Mouse (Mus musculus) stomach, postnatal 0 days (tissue): Measurements from ENCODE around the gene Adnp.

Experiments
- CTCF ChIP-seq: IDR thresholded peaks from 2 replicates; pipeline ENCODE4 v1.5.1; 2016; ENCODE audit warnings: antibody characterized with exemption, low read depth, mild to moderate bottlenecking, moderate library complexity
- EP300 ChIP-seq: optimal IDR thresholded peaks from 2 replicates; pipeline ENCODE3; 2016; ENCODE audit warnings: antibody characterized with exemption

DNA sequence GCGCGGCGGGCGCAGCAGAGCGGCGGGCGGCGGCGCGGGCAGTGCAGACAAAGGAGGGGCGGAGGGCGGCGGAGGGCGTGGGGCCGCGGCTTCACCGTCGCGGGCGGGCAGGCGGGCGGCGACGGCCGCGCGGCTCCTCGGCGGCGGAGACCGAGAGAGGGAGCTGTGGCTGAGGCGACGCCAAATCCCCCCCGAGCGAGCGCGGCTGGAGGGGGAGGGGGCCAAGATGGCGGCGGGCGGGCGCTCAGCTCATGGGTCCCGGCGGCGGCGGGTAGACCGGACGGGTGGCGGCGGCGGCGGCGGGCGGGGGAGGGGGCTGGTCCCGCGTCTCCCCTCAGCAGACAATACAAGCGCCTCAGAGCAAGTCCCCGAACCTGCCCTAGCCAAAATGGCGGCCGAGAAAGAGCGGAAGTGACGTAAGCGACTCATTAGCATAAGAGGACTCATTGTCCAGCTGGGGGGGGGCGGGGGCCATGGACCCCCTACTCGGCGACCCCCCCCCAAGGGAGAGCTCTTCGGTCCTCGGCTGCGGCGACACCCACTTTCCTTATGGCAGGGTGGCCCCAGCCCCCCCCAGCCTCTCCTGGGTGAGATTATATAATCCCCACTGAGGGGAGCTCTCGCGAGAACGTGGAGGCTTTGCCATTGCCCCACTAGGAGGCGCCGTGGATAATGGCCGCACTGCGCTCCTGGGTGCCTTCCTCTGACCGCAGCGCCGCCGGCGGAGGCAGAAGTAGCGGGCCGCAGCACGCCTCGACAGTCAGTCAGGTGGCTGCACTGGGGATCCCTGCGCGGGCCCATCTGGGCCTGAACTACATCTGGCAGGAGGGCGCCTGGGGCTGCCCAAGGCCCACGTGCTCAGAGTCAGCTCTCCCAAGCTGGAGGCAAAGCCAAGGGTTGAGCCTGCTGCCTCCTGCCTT, at the start of gene Adnp:
- peak; percentile 91 for TF ChIP-seq CTCF
- TF ChIP-seq EP300 = peak; percentile 99
